Mouse (Mus musculus) brain, adult 2 months (tissue): Measurements from ENCODE around the gene Nhp2.
"Not testable (repeated sequence)": the region's sequence is repeated elsewhere in the genome, so short reads cannot be mapped to it uniquely, and the experiment has no call there.

Experiments used
- DNase-seq: peaks from one replicate; pipeline ENCODE4 v3.0.0; 2011; ENCODE audit warnings: low read depth, low spot score

Nhp2 gene

DNA sequence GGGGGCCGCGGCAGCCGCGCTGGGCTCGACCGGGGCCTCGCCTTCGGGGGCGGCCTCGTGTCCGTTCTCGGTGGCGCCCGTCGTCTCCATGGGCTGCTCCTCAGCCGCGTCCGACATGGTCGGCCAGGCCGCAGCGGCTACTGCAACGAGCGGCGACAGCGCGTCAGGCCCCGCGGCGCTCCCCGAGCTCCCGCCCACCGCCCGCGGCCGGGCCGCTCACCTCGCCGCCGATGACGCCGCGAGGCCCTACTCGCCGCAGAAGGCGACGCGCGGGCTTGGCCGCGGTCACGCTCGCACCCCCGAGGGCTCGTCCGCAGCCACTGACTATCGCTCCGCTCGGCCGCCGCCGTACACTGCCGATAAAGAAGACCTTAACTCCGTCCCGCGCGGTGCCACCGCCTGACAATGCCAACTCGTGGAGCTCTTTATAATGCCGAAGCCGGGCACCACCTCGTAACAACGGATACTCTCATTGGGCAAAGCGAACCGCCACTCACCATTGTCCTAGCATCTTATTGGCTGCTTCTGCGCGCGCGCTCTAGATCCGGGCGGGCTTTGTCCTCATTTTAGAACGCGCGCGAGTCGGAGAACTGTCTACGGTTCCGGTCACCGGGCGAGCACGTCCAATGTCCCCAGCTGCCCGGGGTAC is 13.0 kb upstream of the Nhp2 start, which contains the start of gene Hnrnpab:
Hnrnpab (minus strand) TSS at position 401 of the 649 bp plus-strand sequence.
- peak; percentile 99 for DNase-seq

GRCm38 (mm10) chr11:51607096-51607738 is 12.3 kb upstream of the Nhp2 start:
- DNase-seq = no peak

GRCm38 (mm10) chr11:51609266-51609909 is 10.1 kb upstream of the Nhp2 start:
- no peak for DNase-seq

DNA sequence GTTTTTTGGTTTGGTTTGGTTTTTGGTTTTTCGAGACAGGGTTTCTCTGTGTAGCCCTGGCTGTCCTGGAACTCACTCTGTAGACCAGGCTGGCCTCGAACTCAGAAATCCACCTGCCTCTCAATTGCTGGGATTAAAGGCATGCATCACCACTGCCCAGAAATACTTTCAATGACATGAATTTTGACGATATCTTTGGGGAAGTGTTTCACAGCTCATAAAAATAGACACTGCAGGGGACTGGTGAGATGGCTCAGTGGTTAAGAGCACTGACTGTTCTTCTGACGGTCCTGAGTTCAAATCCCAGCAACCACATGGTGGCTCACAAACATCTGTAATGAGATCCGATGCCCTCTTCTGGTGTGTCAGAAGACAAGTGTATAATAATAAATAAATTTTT is 9.6 kb upstream of the Nhp2 start:
- not testable (repeated sequence) for DNase-seq

DNA sequence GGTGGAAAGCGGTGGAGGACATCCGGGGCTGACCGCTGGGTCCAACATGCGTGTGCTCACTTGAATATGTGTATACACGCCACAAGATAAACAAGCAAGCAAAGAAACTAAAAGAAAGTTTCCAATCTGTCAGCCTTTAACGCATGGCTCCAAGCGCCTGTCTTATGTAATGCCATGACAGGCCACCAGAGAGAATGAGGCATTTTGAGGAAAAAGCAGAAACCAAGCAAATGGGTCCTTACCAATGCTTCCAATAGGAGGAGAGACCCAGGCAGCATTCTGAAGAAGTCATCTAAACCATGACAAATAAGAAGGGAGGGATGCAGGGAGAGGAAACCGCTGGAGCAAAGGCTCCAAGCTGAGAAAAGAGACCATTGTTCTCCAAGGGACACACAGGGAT is 5.3 kb upstream of the Nhp2 start:
- DNase-seq = no peak

- DNase-seq = no peak
Observed at GRCm38 (mm10) chr11:51615129-51615528, 4.4 kb upstream of the Nhp2 start.

GRCm38 (mm10) chr11:51615601-51616000 is 3.9 kb upstream of the Nhp2 start:
- DNase-seq = peak; percentile 77

DNA sequence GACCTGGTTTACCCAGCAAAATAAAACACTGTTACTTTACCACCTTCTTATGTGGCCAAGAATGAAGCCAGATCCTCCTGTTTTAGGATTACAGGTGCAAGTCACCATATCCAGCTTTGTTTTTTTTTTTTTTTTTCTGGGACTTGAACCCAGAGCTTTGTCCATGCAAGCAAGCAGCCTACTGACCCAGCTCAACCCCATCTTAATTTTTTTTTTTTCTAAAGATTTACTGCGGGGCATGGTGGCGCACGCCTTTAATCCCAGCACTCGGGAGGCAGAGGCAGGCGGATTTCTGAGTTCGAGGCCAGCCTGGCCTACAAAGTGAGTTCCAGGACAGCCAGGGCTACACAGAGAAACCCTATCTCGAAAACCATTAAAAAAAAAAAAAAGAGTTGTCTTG is 3.4 kb upstream of the Nhp2 start:
- not testable (repeated sequence) for DNase-seq

DNA sequence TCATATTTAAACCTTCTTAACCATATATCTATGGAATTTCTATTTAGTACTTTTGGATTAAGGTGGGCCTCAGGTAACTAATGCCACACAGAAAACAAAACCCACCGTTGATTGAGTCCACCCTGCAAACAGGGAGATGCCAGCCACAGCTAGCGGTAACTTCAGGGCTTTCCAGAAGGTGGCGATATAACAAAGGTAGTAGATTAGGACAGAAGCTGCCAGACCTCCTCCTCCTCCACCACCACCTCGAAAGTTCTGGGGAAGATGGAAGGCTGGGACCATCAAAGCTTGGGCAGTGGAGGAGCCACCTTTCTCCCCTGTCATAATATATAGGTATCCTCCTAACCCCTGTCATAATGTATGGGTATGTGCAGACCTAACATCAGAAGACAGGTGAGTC is 1.8 kb upstream of the Nhp2 start:
- DNase-seq = peak; percentile 81

- DNase-seq = no peak
Observed at GRCm38 (mm10) chr11:51618894-51619408, 584 bp upstream of the Nhp2 start.

DNA sequence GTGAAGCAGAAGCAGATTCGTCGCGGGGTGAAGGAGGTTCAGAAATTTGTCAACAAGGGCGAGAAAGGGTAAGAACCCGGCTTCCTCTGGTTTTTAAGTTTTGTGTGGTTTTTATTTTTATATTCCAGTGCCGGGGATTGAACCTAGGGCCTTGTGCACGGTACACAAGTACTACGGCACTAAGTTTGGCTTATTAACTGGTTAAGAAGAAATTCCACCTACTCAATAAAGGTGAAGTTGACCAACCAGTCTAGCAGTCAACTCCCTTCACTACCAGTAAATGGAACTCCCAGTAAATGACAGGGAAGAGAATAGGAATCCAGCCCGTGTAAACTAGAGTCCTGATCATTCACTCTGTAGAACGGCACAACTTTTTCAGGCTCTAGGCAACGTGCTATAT is 549 bp downstream of the Nhp2 start:
- DNase-seq = no peak

DNA sequence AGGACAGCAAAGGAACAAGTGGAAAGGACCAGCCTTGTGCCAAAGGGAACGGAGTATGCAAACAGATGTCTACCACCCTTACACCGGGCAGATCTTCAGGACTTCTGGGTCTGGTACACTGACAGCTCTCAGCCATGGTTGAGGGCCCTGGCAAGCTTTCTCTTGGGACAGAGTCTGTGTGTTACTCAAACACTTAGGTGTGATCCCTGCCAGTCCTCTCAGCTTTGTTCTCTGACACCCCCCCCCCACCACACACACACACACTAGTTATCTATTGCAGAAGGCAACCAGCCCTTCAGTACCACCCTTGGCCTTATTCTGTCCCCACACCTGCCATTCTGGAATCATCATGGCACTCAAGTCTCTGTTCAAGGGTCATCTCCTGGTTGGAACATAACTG is 2.2 kb downstream of the Nhp2 start:
- DNase-seq = no peak

- DNase-seq = peak; percentile 95
Observed at GRCm38 (mm10) chr11:51622971-51623491, 3.5 kb downstream of the Nhp2 start.

GRCm38 (mm10) chr11:51625187-51625820 is 5.8 kb downstream of the Nhp2 start:
- peak; percentile 56 for DNase-seq

- DNase-seq = peak; percentile 80
Observed at GRCm38 (mm10) chr11:51627425-51627824, 7.9 kb downstream of the Nhp2 start.

DNA sequence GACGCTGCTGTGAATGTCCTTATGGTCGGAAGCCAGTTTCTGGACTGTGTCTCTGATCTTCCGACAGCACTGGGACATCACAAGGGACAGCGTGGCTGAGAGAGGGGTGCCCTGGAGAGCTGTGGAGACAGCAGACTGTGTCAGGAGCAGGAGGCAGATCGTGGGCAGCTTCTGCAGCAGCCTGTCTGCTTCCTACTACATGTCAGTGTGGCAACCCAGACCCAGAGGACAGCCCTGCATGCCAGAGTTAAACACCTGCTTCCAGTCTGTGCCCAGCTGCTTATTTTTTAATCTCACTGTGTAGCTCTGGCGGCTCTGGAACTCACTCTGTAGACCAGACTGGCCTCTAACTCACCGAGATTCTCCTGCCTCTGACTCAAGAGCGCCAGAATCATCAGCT is 8.4 kb downstream of the Nhp2 start:
- DNase-seq = peak; percentile 48

DNA sequence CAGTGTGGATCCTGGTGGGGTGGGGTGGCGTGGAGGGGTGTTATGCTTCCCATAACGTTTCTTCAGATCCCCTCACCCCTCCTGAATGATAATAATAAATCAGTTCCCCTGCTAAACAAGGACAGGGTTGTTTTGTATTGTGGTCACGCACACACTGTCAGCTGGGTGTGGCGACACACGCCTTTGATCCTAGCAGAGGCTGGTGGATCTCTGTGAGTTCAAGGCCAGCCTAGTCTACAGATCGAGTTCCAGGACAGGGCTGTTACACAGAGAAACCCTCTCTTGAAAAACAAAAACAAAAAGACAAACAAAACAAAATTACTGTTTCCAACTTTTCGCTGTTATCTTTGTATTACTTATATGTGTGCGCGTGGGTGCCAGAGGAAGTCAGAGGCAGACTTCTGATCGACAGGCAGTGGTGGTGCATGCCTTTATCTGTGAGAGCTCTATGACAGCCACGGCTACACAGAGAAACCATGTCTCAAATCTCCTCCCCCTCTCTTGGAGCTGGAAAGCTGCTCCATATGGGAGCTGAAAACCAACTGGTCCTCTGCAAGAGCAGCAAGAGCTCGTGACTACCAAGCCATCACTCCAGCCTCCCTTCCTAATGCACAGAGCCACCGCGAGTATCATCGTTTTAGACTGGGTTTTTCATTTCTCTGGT is 10.2 kb downstream of the Nhp2 start:
- peak; percentile 89 for DNase-seq

DNA sequence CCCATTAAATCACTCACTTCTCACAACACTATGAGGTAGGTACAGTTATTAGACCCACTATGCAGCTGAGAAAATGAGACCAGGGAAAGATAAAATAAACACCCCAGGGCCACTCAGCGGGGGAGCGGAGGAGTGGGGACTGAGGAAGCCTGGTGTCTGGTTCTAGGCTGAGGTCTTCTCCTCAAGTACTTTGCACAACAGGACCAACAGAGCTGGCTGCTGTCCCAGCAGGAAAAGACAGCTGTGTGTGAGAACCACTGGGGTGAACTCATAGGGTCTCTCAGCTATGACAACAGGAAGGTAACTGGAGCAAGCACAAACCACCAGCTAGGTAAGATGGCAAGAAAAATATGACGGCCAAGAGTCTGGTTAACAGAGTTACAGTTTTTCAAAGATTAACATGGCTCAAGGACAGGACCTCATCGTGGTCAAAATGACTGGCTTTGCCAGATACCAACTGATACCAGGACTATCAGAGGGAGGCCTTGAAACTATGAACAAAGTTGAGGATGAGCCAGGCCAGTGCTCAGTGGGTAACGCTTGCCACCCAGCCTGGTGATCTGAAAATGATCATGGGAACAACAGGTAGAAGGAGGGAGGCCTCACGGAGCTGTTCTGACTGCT is 12.7 kb downstream of the Nhp2 start:
- DNase-seq = no peak

- DNase-seq = not testable (repeated sequence)
Observed at GRCm38 (mm10) chr11:51633200-51633599, 13.7 kb downstream of the Nhp2 start.

GRCm38 (mm10) chr11:51633721-51634120 is 14.2 kb downstream of the Nhp2 start:
- DNase-seq = no peak

DNA sequence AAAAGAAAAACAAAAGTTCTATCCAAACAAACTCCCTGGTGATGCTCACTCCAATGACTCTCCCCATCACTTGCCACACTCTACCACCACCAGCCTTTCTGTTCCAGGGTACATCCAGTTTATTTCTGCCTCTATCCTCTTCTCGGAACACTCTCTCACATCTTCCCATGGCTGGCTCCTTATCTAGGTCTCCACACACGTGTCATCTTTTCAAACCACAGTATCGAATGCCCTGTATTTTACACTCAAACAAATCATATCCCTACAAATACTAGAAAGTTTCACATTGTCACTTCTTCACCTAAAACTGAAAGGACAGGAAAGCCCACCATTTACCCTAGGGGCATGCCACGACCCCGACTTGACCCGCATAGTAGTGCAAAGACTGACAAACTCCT is 15.6 kb downstream of the Nhp2 start:
- DNase-seq = no peak
